Mouse (Mus musculus) ovary, postnatal 10 days (tissue): ENCODE data around the gene Tmem270.
A peak's percentile ranks its signal among the peaks of the same experiment; 100 is the strongest.
"Not testable (repeated sequence)": the region's sequence is repeated elsewhere in the genome, so short reads cannot be mapped to it uniquely, and the experiment has no call there.

Experiments
- DNase-seq: peaks from one replicate; pipeline ENCODE4 v3.0.0; 2022; ENCODE audit warnings: low spot score

Gene Tmem270

DNA sequence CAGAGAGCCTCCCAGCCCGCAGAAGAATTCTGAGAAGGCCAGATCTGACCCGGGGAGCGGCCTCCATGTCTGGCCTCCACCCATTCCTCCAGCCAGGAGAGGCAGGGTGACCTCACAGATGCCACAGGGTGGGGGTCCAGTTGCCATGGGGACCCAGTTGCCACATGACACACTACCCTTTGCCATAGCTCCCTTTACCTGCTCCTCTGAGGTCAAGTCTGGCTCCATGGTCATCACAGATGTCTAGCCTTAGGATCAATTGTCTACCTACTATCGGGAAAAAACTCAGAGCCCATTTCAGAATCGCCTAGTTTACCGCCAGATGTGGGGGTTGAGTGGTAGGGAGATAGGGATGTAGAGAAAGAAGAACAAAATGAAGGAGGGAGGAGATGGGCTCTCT, at the start of gene Tmem270:
Gene Tmem270, minus strand, starts transcription at position 101 of the 400 bp plus-strand sequence.
- no peak for DNase-seq

- no peak for DNase-seq
Measured at GRCm38 (mm10) chr5:134955491-134955890, 49.0 kb upstream of the Tmem270 start.

- no peak for DNase-seq
Measured at GRCm38 (mm10) chr5:134951053-134951884, 44.7 kb upstream of the Tmem270 start.

DNA sequence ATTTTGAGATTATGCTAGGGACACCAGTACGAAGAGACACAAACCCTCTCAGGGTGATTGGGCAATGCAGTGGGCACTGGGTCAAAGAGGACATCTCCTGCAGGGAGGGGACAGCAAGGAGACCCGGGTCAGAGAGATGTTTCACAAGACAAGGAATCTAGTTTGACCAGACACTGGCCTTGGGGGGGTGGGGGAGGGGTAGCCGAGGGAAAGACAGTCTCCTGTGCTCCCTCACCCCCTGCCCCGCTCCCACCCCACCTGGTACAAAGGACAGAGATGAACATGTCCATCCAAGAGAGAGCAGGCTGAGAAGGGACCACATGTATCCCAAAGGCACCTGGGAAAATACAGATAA, 41.5 kb upstream of the Tmem270 start:
- no peak for DNase-seq

DNA sequence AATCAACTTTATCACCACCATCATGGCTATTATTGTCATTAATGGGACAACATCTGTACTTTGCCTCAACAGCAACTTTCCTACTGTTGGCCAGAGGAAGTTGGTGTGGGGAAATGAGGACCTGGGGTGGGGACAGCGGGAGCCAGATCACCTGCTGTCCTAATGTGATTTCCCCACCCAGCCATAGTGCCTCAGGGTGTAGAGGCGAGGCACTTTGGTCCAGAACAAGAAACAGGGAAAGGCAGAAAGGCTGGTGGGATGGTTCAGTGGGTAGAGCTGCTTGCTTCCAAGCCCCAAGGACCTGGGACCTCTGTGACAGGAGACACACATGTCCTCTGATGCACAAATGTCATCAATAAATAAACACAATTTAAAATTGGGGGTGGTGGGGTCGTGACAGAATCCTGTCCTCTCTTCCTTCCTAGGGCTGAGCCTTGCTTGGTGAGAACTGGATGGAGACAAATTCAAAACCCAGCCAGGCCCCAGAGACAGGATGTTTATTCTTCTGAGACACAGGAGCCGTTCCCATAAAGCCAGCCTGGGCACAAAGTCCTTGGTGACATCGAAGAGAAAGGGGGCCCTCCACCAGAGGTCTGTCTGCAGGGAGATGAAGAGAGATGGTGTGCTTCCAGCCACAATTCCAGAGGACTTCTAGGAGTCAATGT, 41.0 kb upstream of the Tmem270 start:
- DNase-seq = no peak

DNA sequence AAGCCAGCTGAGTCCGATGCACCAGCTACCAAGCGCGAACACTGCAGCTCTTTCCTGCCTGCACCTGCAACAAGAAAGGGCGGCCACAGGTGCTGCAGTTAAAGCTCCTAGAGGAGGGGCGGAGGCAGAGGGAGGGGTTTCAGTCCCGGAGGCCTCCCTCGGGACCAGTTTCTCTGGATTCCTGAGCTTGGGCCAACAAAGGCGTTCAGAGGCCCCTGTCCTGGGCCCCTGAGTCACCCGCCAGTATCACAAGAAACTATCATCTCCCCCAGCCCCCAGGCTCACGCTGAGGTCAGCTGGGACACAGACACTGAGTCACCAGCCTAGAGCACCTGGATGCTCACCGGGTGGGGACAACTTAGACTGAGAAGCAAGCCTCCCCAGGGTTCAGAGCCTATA, 40.3 kb upstream of the Tmem270 start, which contains the start of gene Cldn4:
Gene Cldn4, minus strand, starts transcription at position 78 of the 399 bp plus-strand sequence.
- DNase-seq = no peak

DNA sequence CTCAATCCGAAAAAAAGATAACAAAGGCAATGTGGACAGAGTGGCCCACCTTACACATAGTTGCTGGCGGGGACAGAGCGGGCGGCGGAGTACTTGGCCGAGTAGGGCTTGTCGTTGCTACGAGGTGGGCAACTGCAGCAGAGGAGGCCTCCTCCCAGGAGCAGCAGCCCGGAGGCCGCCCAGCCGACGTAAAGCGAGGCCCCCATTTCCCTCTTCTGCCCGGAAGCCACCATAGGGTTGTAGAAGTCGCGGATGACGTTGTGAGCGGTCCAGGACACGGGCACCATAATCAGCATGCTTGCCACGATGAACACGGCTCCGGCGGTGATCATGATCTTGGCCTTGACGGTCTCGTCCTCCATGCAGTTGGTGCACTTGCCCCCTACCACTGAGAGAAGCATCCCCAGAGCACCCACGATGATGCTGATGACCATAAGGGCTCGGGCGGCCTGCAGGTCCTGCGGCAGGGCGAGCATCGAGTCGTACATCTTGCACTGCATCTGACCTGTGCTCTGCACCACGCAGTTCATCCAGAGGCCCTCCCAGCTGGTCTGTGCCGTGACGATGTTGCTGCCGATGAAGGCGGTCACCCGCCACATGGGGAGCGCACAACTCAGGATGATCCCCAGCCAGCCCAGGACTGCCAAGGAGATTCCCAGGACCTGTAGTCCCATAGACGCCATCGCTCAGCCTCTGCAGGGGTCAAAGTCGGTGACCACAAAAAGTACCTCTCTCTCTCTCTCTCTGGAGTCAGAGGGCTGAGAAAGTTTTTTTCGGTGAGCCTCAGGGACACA, 39.7 kb upstream of the Tmem270 start:
- DNase-seq = no peak

DNA sequence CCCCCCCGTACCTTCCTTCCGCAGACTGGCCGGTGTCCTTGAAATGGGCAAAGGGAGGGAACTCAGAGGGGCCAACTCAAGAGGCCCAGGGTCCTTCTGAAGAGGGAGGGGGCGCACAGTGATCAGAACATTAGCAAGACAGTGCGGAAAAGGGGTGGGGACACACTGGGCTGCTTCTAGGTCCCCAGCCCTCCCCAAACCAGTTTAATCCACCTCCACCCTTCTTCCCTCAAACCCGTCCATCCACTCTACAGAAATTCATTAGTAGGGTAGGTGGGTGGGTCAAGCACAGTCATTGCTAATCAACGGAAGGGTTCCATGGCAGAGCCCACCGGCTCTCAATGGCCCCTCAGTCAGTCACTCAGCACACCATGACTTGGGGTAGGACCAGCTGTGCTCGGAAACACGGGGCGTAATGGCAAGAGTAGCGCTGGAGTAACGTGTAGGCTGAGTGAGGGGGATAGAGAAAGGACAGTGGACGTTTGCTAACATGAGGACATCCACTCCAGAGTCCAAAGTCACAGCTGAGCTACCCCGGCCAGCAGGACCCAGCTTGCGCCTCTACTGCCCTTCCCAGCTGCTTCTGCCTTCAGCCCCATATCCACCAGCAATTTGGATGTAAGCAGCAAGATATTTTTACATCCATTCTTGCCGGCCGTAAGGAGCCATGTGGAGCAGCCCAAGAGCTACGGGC, 38.9 kb upstream of the Tmem270 start:
- DNase-seq = no peak

- no peak for DNase-seq
Measured at GRCm38 (mm10) chr5:134944179-134944578, 37.6 kb upstream of the Tmem270 start.

DNA sequence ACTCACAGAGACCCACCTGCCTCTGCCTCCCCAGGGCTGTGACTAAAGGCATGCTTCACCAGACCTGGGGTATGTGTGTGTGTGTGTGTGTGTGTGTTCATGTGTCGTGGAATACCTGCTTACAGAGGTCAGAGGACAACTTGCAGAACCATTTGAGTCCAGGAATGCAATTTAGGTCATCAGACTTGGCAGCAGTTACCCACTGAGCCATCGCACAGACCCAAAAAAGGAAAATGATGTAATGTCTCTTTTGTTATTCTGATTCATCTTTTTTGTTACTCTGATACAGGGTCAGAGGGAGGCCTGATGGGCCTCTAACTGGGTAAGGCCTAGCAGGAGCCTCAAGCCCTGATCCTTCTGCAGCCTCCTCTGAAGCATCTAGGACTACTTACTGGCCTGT, 36.2 kb upstream of the Tmem270 start:
- no peak for DNase-seq

DNA sequence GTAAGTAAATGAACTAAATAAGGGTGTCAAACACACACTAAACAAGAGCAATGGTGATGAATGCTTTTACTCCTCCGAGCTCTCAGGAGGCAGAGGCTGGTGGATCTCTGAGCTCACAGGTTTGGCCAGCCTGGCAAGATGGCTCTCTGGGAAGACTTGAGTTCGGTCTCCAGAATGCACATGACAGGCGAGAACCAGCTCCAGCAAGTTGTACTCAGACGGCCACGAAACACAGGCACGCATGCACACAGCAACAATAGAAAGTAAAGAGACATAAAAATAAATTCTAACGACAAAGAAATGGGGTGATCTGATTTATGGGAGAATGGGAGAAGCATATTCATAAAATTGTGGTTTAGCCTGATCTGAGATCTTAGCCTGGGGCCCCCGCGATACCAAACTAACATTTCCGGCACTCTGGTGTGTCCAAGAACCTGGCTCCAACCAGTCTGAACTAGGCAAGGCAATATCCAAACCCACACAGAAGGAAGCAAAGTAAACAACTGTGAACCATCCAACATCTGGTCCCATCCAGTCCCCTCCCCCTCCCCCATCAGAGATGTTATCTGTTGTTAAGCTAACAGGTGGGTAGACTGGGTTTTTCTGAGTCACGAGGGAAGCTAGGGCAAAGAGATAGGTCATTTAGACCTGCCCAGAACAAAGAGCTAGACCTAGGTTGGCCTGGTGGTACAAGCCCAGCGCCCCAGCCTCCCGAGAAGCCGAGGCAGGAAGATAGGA, 35.1 kb upstream of the Tmem270 start:
- no peak for DNase-seq

DNA sequence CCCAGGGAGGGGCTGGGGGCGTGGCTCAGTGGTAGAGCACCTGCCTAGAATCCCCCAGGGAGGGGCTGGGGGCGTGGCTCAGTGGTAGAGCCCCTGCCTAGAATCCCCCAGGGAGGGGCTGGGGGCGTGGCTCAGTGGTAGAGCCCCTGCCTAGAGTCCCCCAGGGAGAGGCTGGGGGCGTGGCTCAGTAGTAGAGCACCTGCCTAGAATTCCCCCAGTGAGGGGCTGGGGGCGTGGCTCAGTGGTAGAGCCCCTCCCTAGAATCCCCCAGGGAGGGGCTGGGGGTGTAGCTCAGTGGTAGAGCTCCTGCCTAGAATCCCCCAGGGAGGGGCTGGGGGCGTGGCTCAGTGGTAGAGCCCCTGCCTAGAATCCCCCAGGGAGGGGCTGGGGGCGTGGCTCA, 33.0 kb upstream of the Tmem270 start:
- not testable (repeated sequence) for DNase-seq

- DNase-seq = no peak
Measured at GRCm38 (mm10) chr5:134939069-134939468, 32.5 kb upstream of the Tmem270 start.

DNA sequence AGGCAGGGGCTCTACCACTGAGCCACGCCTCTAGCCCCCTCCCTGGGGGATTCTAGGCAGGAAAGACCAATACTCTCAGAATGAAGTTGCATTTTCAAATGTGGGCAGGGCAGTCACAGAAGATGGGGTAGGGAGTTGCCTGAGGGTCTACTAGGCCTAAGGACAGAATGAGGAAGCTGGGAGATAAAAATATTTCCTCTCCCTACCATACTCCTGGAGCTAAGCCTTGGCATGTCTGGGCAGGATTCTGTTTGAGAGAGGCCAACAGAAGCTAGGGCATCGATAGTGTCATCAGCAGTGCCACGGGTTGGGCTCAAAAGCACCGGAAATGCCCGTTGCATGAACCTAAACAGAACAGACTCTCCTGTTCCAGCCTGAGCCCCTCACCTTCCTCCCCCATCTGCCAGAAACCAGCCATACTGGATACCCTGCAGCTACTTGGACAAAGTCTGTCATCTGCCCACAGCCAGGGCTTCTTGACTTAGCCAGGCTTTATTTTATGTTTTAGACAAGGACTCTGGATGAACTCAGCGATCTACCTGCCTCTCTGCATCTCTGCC, 30.2 kb upstream of the Tmem270 start:
- DNase-seq = no peak

DNA sequence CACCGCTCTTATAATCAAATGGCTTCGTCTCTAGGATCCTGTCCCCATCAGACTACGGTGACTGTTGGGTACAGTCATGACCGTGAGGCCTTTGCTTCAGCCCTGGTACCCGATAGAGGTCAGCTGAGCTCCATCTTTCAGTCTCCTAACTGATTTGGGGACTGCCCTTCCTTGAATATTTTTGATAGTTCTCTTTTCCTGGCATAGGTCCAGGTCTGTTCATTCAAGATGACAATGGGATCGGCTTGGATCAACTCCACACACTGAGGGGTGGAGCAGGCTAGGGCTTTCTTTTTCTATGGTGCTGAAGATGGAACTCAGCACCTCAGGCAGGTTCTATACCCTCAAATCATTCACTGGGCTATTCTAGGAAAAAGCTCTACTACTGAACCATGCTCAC, 29.5 kb upstream of the Tmem270 start:
- no peak for DNase-seq

DNA sequence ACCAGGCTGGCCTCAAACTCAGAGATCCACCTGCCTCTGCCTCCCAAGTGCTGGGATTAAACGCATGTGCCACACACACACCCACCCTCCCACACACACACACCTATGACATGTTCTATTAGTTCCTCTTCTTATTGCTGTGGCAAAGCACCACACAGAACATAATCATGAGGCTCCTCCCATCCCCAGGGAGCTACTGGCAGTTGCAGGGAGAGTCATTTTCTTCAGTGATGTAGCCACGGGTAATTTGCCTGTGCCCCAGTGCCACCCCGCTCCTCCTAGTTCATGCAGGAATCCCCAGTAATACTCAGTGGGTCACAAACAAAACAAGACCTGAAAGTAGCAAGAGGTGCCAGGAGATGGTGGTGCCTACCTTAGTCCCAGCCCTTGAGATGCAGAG, 28.1 kb upstream of the Tmem270 start:
- no peak for DNase-seq

DNA sequence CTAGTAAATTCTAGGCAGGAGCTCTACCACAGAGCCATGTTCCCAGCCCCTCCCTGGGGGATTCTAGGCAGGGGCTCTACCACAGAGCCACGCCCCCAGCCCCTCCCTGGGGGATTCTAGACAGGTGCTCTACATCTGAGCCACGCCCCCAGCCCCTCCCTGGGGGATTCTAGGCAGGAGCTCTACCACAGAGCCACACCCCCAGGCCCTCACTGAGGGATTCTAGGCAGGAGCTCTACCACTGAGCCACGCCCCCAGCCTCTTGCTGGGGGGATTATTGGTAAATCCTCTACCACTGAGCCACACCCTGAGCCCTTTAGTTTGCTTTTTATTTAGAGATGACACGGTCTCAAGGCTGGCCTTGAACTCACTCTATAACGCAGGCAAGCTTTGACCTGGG, 27.2 kb upstream of the Tmem270 start:
- not testable (repeated sequence) for DNase-seq

DNA sequence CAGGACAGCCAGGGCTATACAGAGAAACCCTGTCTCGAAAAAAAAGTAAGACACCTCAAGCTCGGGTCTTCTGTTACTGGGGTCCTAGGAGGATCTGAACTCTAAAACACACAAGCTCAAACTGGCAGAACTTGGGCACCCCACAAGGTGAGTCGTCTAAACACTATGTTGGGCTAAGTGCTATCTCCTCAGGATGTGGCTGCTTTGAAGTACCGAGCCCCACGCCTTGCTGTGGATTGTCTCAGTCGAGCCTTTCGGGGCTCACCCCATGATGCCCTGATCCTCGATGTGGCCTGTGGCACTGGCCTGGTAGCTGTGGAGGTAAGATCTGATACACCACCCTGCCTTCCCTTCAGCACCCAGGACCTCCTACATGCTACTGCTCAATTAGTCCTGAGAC, 26.7 kb upstream of the Tmem270 start:
- DNase-seq = no peak

GRCm38 (mm10) chr5:134932903-134933276, 26.4 kb upstream of the Tmem270 start:
- no peak for DNase-seq

DNA sequence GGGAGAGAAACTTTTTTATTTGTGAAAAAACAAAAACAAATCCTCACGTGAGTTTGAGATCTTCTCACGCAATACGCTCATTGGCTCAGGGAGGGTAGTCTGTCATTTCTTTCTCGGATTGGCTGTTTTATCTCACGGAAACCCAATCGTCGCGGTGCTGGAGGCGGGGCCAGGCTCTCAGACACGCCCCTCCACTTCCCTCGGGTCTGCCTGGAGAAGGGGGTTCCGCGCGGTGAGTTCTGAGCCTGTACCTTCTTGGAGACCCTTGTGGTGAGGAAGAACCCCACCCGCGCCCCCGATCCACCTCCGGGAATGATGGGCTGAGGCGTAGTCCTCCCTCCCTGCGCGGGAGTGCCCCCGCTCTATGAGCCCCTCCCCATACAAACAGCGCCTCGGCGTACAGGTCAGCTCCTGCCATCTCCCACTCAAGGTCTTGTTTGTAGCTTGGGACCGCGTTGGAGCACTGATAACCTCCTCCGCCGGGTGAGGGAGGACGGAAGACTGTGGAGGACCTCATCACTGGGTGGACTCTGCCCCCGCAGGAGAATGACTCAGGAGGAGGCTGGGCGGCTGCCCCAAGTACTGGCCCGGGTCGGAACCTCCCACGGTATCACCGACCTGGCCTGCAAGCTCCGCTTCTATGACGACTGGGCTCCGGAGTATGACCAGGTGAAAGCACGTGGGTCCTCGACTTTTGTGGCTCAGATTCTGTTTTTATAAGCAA, 25.8 kb upstream of the Tmem270 start, which contains the start of gene Mettl27:
Gene Mettl27, plus strand, starts transcription at position 190 of the 724 bp plus-strand sequence.
- DNase-seq = peak; percentile 60
